ENCODE assay signal across 8 mouse cellular contexts in the genomic region with DNA sequence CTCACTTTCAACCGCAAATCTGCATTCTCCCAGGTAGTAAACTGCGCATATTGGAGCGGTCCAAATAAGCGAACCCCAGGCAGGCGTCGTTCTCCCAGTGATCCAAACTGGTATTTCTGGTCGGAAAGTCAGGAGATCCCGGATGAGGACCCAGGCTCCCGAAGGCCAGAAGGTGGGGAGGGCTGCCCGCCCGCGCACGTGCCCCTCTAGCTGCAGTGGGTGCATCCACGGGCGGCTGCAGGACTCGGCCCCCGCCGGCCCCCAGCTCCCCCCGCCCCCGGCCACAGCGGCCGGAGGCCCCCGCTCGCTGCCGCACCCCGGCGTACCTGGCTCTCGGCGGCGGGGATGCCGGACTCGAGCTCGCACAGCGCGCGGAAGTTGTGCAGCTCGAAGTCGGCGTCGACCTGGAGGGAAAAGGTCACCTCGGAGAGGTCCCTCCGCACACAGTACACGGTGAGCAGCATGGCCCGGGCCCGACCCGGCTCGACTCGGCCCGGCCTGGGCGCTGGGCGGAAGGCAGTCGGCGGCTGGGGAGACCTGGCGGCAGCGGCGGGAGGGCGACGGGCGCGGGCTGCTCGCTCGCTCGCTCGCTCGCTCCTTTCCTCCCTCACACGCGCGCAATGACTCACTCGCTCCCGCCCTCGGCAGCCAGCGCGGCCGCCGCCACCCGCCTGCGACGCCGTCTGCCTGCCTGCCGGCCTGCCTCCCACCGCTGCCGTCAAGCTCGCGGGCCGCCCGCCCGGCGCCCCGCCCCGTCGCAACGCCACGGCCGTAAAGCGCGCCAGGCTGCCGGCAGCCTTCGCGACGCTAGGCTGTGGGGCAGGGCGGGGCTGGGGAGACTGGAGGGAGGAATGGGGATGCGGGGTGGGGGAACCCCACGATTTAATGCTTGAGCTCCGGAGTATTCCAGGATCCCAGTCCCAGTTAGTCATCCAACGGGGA. TPM values are rescaled to one million over a fixed set of nuclear protein-coding genes. Genes with fewer than 3 reads are reported as not detected.
A peak's percentile ranks its signal among the peaks of the same experiment; 100 is the strongest.
DNase-seq lines count a peak whose midpoint lies in the region; ATAC-seq and TF ChIP-seq lines count a peak whose summit lies in the region.

Gene Ddi2 (minus strand): TSS at position 689 of the 942 bp plus-strand sequence.

- H3K9ac ChIP-seq in embryonic facial prominence, embryonic 15.5 days: peak within 1 kb of the TSS; percentile 97
- peak within 1 kb of the TSS; percentile 96 for H3K9ac ChIP-seq in kidney, embryonic 15.5 days

- H3K36me3 ChIP-seq in embryonic facial prominence, embryonic 15.5 days: no peaks in the 10 kb centered on the region
- H3K36me3 ChIP-seq in kidney, embryonic 15.5 days: peaks cover 9% of the 10 kb centered on the region; the same call in 1 of the 2 replicates

- TF ChIP-seq POLR2A in bone marrow, adult 2 months (IDR thresholded peaks at IDR 0.05; ENCODE audit: borderline replicate concordance, control insufficient read depth, low read depth, low read length): peak; percentile 87; the same call in 1 of the 2 replicates

- peaks cover 7% of the 10 kb centered on the region; the same call in 1 of the 2 replicates for H3K4me1 ChIP-seq in bone marrow, adult 2 months (ENCODE audit: control insufficient read depth, insufficient read depth, low read length)
- H3K4me1 ChIP-seq in embryonic facial prominence, embryonic 15.5 days: peaks cover 34% of the 10 kb centered on the region
- H3K4me1 ChIP-seq in kidney, embryonic 15.5 days: peaks cover 40% of the 10 kb centered on the region

- no peak for TF ChIP-seq CTCF in bone marrow, adult 2 months (IDR thresholded peaks at IDR 0.05; ENCODE audit: control insufficient read depth, insufficient read depth, low read length)

- H3K27me3 ChIP-seq in embryonic facial prominence, embryonic 15.5 days: no peaks in the 10 kb centered on the region
- no peaks in the 10 kb centered on the region for H3K27me3 ChIP-seq in kidney, embryonic 15.5 days

- 1% methylated on average over 105 of the region's 105 CpGs for WGBS in bone marrow, adult 2 months
- under 1% methylated on average over 104 of the region's 105 CpGs for WGBS in embryonic facial prominence, embryonic 15.5 days
- under 1% methylated on average over 80 of the region's 105 CpGs for WGBS in kidney, embryonic 15.5 days

- H3K4me2 ChIP-seq in embryonic facial prominence, embryonic 15.5 days (replicated peaks): peak within 1 kb of the TSS; percentile 77
- peak within 1 kb of the TSS; percentile 80 for H3K4me2 ChIP-seq in kidney, embryonic 15.5 days

- peak within 1 kb of the TSS; percentile 95 for H3K4me3 ChIP-seq in bone marrow, adult 2 months (replicated peaks; ENCODE audit: control insufficient read depth, low read depth, low read length)
- H3K4me3 ChIP-seq in embryonic facial prominence, embryonic 15.5 days (replicated peaks): peak within 1 kb of the TSS; percentile 92
- peak within 1 kb of the TSS; percentile 96 for H3K4me3 ChIP-seq in kidney, embryonic 15.5 days (replicated peaks)

- DNase-seq in 416B (ENCODE audit: low read depth): peak; percentile 87
- DNase-seq in heart, adult 9 months (ENCODE audit: low spot score in 2 of 2): peak; percentile 90
- DNase-seq in liver: peak; percentile 95
- DNase-seq in spleen, postnatal 4 days (ENCODE audit: low spot score in 2 of 2): peak; percentile 93 to 96

- ATAC-seq in embryonic facial prominence, embryonic 15.5 days (ENCODE audit: insufficient number of reproducible peaks, low FRiP score, low TSS enrichment, low read depth): peak; percentile 83
- peak; percentile 86 for ATAC-seq in kidney, embryonic 15.5 days (replicated peaks; ENCODE audit: low FRiP score)
- ATAC-seq in monocyte, adult 5-6 weeks (replicated peaks; ENCODE audit: insufficient number of reproducible peaks, low FRiP score, low TSS enrichment, poor library complexity, severe bottlenecking): peak; percentile 58

- H3K9me3 ChIP-seq in embryonic facial prominence, embryonic 15.5 days (replicated peaks): no peaks in the 10 kb centered on the region
- no peaks in the 10 kb centered on the region for H3K9me3 ChIP-seq in kidney, embryonic 15.5 days (replicated peaks)

- peak within 1 kb of the TSS; percentile 99 for H3K27ac ChIP-seq in bone marrow, adult 2 months (ENCODE audit: control insufficient read depth, insufficient read depth, low read depth, low read length, poor library complexity)
- H3K27ac ChIP-seq in embryonic facial prominence, embryonic 15.5 days (replicated peaks): peak within 1 kb of the TSS; percentile 97
- H3K27ac ChIP-seq in kidney, embryonic 15.5 days: peak within 1 kb of the TSS; percentile 98

RNA-seq across cellular contexts. Expression of gene Ddi2, which starts in this region (rescaled TPM):
- 14.5 and 20.4 TPM in 2 replicates for polyA plus RNA-seq in bone marrow, adult 2 months (2011; ENCODE audit: insufficient read depth, insufficient read length, low replicate concordance, missing spikeins)
- polyA plus RNA-seq in embryonic facial prominence, embryonic 15.5 days (2015; fragmentation: Nextera tagmentation; extraction: Ambion mirVana): 25.2 and 26.7 TPM in 2 replicates
- polyA plus RNA-seq in kidney, embryonic 15.5 days (2015; fragmentation: Nextera tagmentation; extraction: Ambion mirVana): 20.3 and 21.8 TPM in 2 replicates
- 31.1 to 45.0 TPM (median 34.8 TPM) in 3 replicates for total RNA-seq in monocyte, adult 5-6 weeks (2017)

Comparison
In these comparisons a context has a peak if more than half of its experiments do, and no peak if none do; other contexts are left out.
1. Peak in every context shown above with its lines: DNase-seq, ATAC-seq, H3K4me3 ChIP-seq and H3K27ac ChIP-seq.